Mouse (Mus musculus) urinary bladder, postnatal 4 days (tissue): ENCODE results near the gene Ank2.
"Not testable (repeated sequence)": the region's sequence is repeated elsewhere in the genome, so short reads cannot be mapped to it uniquely, and the experiment has no call there.

Source experiments
- DNase-seq, 2 experiments: peaks; one replicate each; pipeline ENCODE4 v3.0.0; 2021 to 2022; ENCODE audit warnings: low spot score in 2 of 2

The Ank2 gene

DNA sequence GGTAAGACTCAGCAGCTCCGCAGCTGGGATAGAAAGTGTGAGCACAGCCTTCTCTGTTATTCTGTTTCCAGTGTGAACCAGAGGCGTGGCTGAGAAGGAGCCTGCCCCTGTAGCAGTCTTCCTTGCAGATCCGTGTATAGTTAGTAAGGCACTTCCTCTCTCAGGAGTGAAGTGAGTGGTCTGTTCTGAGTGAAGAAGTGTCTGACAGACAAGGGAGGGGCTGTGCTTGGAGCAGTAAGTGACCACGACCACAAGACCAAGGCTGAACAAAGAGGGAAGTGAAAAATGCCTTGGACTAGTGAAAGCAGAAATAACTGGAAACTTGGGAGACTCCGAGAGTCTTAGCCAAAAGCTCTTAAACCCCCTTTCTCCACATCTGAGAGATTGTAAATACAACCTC, 143.9 kb downstream of the Ank2 start:
- DNase-seq, result no peak

DNA sequence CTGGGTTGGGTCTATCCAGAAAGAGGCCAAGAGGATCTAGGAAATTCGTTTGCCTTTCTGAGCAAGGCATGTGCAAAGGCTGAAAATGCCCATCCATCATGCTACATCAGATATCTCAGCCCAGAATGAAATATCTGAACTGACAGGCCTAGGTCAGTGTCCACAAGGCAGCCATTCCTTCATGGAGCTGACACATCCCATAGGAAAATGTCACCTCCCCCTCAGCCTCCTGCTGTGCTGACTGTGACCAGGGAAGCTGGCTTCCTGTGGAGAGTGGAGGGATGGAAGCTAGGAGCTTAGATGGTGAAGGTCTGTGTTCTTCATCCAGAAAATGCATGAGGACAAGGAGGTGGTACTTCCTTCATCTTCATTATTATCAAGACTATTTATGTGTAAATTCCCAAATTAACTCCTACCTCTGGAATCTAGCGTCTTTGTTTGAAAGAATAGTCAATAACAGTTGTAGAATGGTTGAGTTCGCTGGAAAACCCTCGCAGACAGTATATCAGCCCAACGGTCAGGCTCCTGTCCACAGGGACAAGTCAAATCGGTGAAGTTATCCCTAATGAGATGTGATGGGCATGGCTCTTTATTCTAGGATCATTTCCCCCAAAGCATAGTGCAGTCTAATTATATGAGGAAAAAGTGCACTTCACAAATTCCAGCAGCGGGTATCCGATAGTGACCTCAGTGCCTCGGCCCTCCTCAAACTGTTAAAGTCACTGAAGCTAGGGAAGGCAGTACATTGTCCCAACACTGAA, 148.4 kb downstream of the Ank2 start:
- DNase-seq, result no peak

DNA sequence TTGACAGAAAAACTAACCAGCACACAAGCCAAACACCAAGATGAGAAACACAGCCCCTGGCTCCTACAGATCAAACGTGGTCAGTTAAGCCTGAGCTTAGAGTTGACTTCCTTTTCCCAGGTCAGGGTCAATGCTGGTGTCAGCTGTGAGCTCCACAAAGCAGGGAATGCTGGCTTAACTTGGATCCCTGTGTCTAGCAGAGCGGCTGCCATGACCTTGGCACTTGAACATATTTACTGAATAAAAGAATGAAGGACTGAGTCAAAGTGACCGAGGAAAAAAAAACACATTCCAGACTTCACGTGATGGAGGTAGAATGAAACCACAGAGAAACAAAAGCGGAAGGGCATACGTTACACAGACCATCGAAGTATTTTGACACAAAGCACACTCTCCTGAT, 150.2 kb downstream of the Ank2 start:
- no peak for DNase-seq

DNA sequence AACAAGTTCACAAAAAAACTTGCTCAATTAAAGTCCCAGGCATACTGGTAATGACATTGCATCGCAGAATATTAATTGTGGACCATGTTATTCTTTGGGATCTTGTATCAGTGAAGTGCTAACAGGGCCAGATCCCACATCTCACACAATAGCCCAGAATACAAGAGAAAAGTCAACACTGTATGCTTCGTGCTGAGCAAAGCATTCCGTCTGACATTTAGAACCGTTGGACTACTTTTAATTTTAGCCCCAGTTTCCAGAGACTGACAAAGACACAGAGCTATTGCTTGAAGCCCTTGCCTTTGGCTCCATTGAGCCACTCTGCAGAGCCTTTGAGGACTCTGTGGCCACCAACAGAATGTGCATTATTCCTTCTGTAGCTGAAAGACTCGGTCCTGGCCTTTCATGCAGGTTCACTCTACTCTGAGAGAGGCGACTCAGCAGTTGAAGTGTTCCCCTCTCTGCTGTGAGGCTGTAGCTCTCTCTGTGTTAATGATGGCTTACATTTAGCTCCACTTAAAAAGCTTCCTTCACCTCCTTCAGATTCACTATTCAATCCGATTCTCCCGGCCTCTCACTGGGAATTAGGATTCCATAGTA, 153.2 kb downstream of the Ank2 start:
- DNase-seq, result no peak

DNA sequence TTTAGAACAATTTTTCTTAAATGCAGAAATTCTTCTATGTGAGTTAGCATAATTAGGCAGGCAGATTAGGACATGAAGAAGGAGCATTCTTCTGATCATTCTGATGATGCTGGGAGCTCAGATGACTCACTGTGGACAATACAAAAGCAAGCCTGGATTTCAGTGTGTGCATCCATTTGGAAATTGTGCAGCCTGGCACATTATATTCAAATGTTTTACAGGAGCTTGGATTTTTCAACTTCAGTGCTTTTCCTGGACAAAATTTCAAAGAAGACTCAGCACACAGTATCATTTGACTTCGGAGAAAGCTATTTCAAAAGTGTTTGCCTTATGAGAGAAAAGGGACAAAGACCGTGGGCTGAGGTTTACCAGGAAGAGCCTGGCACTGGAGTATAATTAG, 157.8 kb downstream of the Ank2 start:
- DNase-seq, result no peak

DNA sequence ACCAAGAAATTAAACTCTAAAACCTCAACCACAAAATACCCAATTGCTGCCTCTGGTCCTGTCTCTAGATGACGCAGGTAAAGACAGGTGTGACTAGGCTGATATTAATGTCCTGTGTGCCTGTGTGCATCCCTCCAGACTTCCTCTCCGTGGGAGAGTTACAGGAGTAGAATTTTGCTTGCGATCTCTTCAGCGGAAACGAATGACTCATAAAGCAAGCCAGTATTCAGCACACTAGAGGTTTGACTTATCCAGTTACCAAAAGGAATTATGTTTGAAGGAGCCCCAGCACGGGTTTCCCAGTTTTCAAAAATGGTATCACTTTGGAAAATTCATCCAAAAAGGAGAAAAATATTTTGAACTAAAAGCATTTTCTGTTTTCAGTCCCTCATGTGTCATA, 164.3 kb downstream of the Ank2 start:
- no peak for DNase-seq

DNA sequence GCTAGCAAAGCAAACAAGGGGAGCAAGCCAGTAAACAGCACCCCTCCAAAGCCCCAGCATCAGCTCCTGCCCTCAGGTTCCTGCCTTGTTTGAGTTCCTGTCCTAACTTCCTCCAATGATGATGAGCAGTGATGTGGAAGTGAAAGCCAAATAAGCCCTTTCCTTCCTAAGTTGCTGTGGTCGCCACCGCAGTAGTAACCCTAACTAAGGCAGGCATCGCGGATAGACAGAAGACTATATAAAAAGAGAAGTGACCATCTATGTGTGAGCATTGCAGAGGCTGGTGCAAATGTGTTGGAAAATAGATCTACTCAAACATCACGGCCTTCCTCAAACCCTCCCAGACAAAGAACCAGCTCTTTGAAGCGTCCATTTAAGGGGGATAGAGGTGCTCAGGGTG, 167.6 kb downstream of the Ank2 start:
- no peak for DNase-seq

DNA sequence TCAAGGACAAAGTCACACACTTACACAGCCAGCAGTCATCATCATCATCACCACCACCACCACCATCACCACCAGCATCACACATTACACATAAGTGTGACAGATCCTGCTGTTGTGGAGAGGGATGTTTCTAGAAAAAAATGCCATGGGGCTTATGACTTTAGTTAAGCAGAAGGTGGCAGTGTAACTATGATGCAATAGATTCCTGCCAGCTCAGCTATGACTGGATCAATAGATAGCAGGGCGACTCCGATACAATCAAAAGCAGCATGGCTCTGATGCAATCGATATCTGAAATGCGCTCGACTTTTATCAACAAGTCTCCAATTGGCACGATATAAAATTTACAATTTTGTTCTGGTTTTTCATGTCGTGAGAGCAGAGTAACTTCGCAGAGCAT, 172.8 kb downstream of the Ank2 start:
- DNase-seq, result no peak

DNA sequence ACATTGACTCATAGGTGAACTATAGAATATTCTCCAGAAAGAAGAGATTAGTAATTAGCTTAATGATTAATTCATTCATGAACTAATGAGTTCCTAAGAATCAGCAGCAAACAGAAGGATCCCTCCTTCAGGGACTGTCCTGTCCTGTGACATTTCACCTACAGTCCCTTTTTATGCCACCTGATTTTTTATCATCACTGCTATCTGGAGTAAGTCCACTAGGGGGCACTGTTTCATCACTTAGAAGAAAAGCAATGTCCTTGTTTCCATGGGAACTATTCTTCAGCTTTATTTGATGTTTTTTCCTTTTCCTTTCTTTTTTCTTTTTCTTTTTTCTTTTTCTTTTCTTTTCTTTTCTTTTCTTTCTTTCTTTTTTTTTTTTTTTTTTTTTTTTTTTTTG, 176.3 kb downstream of the Ank2 start:
- DNase-seq, result no peak

DNA sequence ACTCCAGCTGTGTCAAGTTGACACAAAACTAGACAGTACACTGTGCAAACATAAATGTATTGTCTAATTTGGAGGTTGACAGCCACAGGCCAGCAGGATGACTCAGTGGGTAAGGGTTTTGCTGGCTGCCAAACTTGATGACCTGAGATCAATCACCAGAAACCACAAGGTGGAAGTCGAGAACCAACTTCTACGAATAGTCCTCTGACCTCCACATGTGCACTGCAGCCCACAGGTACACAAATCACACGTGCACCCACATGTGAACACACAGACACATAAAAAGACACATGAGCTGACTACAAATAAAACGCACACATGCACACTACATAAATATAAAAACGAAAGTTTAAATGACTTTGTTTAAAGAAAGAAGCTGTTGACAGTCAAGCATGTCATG, 177.5 kb downstream of the Ank2 start:
- DNase-seq, result no peak

DNA sequence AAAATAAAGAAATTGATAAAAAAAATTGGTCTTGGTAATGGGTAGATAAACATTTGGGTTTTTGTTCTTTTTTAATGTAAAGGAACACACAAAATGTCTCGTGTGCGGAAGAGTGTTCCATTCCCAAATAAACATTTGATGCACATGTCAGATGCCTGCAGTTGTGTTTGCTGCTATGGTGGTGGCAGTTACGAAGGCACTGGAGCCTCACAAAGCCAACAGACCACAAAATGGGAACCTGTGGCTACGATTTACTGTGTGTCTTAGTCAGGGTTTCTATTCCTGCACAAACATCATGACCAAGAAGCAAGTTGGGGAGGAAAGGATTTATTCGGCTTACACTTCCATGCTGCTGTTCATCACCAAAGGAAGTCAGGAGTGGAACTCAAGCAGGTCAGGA, 178.1 kb downstream of the Ank2 start:
- DNase-seq, result not testable (repeated sequence)

DNA sequence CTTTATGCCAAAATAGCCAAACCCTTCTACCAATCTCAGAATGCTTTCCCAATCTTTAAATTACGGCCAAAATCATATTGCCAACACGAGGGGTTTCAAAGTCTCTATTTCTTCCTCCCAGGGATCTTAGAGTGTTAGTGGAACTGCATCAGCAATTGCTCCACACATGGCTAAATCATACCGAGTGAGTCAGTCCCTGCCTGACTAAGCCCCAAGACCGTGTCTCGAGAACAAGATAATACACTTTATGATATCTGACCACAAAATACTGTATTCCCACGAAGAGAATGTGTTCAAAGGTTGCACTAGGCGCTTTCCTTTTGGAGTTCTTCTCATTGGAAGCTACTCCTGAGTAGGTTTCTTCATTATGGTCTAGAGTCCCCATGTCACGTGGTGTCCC, 178.8 kb downstream of the Ank2 start:
- no peak for DNase-seq

DNA sequence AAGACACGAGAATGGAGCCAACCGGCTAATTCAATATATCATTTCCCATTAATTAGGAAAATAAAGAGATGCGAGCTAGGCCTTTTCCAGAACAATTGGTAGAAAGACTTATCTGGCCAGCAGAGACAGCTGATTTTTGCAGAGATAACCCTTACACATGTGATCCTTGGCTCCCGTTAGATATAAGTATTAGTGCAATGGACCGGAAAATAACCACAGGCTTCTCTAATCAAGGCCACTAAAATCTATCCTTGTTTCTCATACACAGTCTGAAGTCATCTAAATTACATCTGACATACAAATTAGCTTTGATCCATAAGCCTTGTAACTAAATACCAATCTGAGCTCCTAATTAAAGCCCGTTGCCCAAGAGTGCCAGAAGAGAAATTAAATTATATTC, 181.5 kb downstream of the Ank2 start:
- no peak for DNase-seq

DNA sequence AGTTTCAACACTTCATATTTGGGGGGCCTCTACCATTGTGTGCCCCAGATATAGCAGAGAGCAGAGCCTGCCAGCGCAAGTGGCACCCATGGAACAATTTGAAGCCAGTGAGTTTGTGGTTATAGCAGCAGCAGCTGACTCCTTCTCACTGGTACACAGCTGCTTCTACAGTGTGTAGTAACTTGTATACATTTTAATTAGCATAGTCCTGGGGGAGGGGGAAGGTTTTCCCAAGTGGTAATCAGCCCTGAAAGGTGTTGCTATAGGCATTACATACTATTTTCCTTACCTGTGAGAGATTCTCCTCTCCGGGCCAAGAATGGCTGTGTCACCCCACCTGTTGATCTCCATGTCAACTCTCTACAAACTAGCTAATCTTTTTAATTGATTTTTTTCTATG, 182.4 kb downstream of the Ank2 start:
- no peak for DNase-seq

DNA sequence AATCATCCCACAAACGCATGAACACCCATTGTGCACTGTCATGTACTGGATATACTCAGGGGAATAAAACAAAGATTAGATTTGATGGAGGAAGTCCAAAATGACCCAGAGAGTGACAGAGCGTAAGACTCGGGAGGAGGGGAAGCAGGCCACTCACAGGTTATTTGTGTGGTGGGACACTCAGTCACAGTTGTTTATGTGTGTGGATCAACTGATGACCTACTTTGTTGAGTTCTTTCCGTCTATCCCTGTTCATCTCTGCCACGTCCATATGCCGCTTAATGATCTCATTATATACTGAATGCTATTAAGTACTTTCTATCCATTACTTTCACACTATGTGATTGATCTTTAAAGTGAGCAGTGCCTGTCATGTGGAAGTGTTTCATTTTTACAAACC, 187.6 kb downstream of the Ank2 start:
- no peak for DNase-seq

DNA sequence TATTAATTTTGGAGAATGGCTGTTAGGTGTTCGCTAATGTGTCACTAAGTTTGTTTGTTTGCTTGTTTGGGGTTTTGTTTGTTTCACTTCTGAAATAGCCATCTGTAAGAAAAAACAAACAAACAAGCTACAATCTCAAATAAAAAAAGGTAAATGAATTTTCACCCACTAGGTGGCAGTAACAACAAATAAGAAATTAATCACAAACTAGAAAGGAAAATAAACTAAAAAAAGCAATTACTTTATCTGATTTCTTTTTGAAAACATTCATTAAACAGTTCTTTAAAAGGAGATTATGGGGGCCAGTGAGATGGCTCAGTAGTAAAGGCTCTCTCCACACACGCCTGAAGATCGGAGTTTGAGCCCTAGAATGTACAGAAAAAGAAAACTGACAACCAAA, 189.1 kb downstream of the Ank2 start:
- DNase-seq, result no peak

DNA sequence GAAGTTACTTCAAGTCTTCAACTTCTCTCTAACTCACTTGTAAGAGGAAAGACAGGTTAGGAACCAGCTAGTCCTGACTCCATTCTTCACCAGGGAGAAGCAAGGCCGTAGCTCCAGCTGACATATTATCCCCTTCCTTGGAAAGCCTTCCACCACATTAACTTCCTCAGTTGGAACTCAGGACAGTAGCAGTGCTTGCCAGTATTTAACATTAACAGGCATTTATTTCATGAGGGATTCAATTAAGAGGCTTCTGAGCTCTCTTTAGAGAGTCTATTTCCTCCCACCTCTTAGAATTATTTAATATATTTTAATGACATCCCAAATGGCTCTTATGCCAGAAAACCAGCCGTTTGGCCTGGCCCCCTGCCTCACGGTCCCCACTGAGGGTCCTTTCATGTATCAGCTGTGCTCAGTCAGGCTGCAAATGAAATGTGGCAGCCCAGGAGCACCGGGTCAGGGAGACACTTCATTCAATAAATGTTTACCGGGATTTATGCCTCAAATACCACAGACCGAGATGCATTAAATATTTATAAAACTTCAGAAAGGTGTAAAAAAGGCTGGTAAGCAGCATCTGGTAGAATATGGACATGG, 195.1 kb downstream of the Ank2 start:
- DNase-seq, result no peak

DNA sequence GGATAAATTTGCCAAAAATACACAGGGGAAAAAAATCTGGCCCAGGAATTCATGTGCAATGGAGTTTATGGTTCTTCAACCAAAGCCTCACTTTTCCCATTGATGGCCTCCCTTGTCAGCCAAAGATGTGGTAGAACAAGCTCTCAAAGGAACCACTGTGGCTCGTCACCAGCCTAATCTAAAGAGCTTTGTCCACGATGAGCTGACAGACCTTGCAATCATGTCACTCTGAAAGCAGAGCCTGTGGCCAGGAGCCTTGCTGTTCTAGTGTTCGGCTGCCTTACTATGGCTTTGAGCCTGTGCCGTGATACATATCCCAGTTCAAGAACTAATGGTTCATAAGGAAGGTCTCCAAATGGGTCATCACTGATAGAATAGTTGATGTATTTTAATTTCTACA, 196.1 kb downstream of the Ank2 start:
- DNase-seq, result no peak

DNA sequence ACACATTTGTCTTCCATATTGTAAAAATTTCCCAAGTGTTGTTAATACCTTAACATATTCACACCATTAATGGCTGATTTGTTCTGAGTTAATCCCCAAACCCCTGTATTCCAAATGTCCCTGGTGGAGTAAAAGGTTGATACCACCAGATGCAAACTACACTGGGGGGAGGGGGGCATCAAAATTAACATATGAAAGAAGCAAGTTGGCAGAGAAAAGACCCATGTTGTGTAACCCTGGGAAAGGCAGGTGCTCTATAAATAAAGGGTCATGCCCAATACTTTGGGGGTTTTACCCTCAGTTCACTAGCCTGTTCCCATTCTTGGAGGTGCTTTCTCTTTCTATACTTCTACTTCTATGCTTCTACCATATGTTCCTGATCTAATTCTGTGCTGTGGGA, 198.4 kb downstream of the Ank2 start:
- DNase-seq, result no peak

DNA sequence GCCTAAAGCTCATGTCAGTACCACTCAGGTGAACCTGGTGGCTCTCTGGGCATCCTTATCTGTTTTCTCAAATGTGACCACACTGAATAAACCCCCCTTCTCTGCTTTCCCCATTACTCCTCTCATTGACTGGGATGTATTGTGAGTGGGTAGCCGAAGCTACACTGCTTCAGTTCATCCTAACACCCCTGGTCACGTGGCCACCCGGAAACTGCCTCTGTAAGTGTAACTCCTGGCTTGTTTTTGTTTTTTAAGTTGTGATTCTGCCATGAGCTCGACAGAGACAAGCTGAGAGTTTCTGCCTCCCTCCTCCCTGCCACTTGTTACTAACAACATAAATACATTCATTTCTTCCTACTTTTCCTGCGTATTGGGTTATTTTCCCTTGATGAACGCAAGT, 203.2 kb downstream of the Ank2 start:
- no peak for DNase-seq

DNA sequence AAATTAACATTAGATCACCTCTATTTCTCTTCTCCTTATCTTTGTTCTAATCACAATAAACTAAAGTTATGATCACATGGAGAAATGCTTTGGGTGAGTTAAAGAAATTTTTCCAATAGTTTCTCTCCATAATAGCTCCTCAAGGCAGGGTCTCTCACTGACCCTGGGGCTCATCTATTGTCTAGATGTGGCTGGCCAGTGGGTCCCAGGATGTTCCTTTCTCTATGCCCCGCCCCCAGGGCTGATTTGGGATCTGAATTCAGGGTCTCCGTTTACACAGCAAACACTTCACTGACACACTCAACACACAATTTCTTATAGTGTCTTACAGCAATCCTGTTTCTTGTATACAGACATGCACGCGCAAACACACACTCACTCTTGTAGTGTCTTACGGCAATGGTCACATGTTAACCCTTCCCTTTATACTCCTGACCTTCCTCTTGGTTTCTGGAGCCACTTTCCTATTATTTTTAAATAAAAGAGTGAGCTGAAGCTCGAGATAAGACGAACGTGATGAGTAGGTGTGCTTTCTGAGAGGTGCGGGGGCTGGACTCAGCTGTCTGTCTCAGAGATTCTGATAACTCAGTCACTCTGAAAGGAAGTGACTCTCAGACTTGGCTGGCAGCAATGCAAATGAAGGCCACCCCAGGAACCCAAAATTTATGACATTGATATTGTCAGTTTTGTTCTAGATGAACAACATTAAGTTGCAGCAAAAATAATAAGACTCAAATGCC, 204.4 kb downstream of the Ank2 start:
- DNase-seq, result no peak

DNA sequence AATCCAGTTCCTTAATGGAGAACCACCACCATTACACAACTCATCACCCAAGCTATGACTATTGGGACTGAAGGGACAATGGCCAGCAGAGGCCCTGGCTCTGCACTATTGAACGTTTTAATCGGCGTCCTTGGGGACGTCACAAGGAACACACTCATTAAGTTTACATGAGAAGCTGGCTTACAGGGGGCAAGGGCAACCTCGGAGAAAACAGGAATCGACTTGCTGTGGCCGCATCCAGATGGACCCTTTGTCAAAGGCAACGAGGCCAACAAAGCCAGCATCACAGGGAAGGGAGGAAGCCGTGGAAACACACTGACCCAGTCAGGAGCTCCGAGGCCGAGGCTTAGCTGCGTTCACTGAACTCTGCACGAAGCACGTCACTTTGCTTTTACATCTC, 205.1 kb downstream of the Ank2 start:
- no peak for DNase-seq

DNA sequence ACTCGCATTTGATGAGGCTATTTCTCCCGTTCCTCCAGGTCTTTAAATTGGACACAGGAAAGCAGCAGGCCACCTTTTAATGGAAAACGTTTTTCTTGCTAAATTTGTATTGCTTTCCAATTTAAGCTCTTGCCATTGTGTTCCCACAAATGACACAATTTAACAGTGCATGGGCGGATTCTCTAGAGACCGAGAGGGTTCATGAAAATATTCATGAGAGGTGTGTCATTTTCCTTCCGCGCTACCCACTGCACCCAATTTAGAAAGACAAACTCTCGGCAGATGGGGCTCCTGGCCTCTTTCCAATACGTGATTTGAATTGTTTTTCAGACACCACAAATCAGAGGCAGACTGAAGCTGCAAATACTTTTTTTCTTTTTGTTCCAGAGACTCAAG, 205.7 kb downstream of the Ank2 start:
- DNase-seq, result no peak
